Mouse (Mus musculus) mouse embryonic stem cell (cell line): ENCODE measurements around the gene Smim15.

ENCODE experiments used
- in situ Hi-C, 2 experiments: fragments of 300-500 bp; cut with MboI; formaldehyde crosslinking; loops; 1 replicate in 1 of 2; 3 replicates in 1 of 2; pipeline ENCODE4 v1.14.3; 2019 to 2020; ENCODE audit warnings: low sequenced_read_pairs in 2 of 2, low pct_unique_long_range_greater_than_20kb in 1 of 2, mixed read lengths in 1 of 2; ENCODE audit not compliant: unreplicated experiment in 1 of 2

Gene Smim15

DNA sequence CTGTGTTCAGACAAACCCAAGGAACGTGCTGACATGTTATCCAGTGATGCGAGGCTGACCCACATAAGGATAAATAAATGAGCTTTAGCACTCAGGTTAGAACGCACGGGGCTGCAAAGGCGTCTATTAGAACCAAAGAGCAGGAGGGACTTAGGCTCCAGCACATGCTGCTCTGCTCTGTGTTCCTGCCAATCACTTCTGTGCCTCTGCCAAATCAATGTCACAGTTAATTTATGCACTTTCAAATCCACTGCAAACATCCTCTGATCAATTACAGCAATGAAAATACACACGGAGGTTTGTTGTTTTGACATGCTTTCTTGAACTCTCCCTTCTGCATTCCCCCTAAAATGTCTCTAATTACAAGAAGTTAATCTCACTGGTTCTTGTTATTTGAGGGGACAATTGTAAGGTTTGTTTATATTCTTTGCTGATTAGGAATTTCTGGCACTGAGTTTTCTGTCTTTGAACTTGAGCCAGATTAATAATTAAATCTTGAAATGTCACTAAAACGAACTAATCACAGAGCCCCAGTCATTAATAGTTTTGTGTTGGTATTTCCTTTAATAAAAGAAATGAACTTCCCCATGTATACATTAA, 16.1 kb downstream of the Smim15 start:
- in situ Hi-C loops: no loop called here

DNA sequence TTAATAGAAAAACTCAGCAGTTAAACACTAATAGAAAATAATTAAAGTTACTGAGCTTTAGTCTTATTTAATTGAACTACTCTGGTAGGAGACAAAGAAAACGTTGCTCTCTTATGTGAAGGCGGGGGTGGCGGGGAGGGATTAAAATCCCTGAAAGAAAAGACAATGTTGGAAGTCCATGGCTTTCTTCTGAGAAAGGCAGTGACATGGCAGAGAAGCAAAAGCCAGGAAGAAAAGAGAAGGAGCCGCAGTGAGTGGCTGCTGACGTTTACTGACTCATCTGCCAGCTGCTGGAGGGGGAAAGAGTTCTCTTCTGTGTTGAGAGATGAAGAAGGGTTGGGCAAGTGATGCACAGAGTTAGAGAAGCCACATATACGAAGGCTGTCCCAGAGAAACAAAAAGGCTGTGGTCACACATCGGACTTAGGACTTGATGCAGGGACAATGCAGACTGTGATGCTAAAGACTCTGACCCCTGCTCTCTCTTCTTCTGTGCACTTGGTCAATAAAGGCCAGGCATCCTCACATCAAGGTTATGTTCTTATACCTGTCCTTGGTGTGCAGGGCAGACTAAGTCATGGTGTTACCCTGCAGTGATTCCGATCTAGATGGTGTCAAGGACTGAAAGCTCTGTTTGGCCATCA, 16.8 kb downstream of the Smim15 start:
- in situ Hi-C loops: no loop called here

DNA sequence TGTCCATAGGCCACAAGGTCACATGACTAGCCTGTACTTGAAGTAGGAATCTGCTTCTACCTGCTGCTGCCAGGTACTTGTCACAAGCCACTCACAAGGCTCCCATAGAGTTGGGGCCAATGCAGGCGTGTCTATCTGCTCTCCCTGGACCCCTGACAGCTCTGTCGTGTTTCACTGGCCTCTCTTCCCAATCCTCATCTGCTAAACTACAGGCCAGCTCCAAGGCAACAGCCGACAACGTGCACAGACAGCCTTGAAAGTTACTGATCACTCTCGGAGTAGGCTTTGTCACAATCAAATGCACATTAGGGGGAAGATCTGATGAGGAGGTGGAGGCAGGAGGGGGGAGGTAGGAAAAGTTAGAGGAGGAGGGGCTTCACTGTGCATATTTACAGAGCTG, 18.7 kb downstream of the Smim15 start:
- in situ Hi-C loops: no loop called here

DNA sequence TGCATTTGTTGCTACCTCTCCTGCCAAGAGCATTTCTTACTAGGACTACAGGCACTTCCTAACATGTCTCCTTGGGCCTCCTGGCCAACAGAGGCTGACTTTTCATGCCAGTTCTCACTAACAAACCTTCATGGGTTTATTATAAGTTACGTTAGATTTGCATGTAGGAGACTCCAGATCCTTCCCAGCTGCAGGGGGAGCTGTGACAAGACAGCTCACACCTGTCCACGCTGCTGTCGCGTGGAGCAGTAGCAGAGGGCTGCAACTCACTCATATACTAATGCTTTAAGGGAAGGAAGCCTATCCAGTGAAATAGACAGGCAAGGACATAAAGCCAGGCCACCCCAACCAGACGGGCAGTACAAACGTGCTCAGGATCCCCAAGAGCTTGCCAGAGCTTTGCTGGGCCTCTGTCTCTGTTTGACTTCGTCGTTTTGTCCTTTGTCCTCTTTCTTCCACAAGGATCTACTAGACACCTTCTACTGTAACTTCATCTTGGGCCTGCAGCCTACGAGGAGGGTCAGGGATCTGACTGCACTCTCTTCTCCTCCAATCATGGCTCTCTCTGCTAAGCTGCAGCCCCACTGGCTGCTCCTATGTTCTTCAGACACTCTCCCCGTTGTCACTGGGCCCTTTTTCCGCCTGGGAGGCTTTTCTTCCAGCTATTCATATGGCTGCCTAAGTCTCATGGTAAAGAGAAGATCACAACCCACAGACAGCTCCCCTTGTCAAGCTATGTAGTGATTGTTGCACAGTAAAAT, 19.3 kb downstream of the Smim15 start:
- in situ Hi-C loops: no loop called here

DNA sequence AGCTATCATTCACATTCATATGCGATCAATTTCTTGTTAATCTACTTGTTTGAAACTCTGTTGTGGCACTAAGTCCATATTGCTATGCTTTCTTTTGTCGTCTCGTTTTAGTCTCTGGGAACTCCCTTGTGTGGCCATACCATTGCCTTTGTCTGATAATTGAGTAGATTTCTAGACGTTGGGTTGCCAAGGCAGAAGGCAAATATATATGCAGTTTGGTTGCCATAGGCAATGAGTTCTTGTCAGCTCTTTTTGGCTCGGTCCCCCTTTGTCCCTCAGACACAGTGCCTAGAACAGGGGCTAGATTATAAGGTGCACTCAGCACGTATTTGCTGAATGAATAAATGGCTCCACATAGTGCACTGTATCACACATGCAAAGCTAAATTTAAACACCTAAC, 20.1 kb downstream of the Smim15 start:
- in situ Hi-C loops: no loop called here

DNA sequence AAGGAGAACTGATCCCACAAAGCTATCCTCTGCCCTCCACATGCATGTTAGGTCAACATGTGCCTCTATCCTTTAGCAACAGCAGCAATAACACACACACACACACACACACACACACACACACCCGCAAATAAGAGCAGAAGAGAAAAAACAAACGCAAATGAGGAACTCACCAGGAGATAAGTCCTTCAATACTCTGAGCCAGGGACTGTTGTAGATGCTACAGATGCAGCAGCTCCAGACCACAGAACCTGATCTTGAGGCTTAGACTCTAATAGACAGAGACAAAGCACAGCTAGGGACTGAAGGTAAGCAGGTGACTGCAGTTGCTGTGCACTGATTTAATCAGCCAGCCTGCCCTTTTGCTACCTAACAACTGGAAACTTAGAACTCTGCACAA, 21.8 kb downstream of the Smim15 start:
- in situ Hi-C loops: no loop called here

DNA sequence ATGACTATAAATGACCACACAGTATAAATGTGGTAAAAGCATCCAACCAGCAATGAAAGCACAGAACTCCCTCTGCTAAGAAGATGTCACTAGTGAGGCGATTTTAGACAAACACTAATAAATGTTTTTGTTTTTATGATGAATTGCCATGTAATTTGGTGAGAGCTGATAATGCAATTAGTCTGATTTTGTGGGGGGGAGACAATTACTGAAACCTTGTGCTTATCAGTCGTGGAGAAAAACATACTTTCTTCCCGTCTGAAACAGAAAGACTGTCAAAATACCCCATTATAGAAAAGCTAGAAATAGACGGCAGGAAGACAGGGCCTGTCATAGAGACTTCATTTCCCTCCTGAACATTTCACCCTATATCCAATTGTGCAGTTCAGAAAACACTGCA, 24.9 kb downstream of the Smim15 start:
- in situ Hi-C loops: no loop called here

DNA sequence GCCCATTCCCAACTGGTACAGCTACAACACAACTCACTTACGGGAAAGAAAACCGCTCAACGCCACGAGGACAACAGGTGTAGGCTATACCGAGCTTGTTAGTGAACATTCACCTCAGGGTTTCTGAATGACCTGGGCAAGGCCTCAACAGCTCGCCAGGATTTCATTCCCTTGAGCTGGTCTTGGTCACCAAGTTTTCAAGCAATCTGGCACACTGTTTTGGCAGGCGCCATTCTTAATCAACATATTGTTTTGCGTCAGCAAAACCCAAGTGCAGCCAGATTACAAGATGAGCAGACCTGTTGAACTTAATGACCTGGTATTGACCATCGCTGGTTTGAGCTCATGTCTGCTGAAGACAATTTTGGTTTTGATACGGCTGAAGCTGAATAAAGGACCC, 25.9 kb downstream of the Smim15 start:
- in situ Hi-C loops: no loop called here

DNA sequence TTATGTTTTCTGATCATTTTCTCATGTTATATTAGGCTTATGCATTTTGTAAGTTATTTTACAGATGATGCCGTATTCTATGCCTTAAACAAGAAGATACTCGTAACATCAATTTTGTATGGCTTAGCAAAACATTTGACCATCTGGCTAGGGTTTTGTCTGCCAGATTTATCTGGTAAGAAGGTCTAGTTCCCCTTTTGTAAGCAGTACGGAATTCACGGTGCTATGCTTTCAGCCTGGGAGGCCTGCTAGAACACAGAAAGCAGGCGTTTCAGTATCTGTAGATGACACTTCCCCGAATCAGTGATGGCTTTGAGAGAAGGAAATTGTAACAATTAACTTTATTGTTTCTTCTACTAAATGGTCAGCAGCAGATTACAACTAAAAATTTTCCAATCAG, 33.2 kb downstream of the Smim15 start:
- in situ Hi-C loops: no loop called here

DNA sequence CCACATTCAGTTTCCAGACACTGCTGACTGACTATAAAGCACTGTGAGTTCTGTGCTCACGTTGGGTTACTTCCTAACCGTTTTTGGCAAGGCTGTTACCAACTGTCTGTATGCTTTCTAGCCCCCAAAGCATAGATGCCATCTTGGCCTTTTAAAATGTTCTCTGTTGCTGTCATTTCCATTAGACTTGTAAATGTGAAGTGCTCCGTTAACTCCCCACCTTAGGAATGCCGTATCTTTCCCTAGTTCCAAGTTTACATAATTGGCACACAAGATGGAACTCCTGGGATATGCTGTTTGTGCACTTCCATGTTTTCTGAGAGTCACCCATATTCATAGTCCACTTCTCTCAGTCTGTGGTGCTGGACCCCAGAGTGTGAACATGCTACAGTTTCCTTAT, 33.7 kb downstream of the Smim15 start:
- in situ Hi-C loops: no loop called here

DNA sequence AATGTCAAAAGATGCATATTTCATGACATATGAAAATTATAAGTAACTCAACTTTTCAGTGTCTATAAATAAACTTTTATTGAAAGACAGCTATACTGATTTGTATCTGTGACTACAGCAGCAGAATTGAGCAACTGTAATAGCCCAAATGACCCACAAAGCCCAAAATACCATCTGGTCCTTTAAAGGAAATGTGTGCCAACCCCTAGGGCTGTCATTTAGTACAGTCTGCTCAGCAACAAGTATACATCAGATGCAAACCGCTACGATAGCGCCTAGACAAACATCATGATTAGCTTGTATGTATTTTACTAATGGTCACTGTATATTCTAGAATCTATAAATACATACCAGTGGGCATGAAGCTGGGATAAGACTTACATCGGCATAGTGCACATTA, 39.8 kb downstream of the Smim15 start:
- in situ Hi-C loops: no loop called here

DNA sequence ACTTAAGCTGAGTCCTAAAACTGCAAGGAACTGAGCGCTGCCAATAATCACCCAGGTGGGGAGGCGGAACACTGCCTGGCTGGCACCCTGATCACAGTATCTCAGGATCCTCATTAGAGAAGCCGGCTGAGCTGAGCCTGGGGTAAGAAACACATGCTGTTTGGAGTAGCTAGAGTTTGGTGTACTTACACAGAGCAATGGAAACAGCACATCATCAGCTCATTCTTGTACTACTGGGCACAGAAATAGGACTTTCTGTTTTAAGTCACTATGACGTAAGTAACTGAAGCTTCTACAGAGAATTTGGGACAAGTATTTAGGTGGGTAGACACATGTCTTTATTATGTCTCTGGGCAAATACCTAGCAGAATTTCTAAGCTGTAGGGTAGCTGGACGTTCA, 41.8 kb downstream of the Smim15 start:
- in situ Hi-C loops: no loop called here

DNA sequence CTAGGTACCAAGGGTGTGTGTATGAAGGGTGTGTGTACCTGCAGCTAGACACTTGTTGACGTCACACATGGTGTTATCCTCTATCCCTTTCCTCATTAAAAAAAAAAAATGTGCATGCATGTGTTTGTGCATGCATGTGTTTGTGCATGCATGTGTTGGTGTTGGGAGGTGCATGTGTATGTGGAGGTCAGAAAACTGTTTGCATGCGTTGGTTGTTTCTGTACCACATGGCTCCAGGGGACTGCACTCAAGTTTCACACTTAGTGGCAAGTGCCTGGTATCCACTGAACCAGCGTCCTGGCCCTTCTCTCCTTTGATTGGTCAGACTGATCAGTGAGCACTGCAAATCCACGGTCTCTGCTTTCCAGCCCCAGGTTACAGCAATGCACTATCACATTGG, 42.5 kb downstream of the Smim15 start:
- in situ Hi-C loops: no loop called here

DNA sequence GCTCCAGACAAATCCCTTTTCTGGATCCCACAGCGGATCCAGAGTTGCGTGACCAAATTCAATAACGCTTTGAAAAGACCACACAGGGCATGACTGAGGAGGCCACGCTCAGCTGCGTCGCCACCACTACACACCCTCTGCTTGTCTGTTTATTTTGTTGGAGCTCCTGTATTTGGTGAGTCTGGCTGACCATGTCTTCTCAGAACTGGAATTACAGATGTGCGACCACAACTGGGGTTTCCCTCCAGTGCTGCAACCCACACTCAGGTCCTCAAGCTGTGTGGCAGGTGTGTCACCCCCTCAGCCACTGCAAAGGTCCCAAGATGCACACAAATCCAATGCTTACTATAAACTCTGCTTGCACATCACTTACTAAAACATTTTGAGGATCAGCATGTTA, 48.0 kb downstream of the Smim15 start:
- in situ Hi-C loops: no loop called here

DNA sequence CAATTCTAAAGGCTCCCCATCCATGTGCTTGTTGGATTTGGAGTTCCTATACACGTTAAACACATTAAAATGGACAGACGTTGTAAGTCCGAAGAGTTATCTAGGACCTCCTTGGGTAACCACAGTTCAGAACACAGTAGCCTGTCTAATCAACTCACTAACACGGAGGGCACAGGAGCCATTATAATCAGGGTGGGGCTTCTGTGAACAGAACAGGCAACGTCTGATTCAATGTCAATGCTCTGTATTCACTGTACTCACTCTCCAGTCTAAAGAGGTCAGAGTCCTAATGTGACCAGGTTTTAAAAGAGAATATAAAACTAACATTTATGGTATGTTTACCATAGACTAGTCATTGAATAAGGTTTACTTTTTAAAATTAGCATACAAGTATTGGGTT, 50.4 kb downstream of the Smim15 start:
- in situ Hi-C loops: no loop called here

DNA sequence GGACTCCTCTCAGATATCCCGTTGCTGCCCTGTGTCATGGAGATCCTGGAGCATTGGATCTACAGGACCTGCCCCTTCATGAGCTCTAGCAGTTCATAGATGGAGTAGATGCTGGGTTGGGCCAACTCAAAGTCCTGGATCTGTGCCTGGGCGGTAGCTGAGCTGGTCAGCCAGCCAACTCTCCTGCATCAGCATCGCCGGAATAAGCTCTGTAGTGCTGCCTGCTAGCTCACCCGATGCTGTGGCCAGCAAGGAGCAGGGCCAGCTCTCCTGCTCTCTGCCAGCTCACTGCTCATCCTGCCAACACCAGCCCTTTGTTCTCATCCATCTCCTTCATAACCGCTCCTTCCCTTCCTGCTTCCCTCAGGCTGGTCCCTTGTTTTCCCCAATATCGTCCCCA, 51.4 kb downstream of the Smim15 start:
- in situ Hi-C loops: no loop called here

DNA sequence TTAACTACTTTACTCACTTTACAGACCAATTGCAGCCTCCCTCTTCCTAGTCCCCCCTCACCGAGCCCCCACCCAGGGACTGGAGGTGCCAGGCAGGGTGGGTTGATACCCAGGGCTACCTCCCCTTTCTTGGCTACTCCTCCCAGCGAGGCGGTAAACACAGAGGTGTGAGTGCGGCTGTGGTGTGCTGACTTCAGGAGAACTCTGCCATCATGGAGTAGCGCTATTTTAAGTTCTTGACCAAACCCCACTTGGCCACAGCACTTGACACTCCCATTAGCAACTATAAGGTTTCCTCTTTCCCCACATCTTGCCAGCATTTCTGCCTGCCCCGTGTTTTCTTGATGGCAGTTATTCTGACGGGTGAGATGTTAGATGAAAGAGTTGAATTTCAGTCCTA, 52.2 kb downstream of the Smim15 start:
- in situ Hi-C loops: no loop called here
